Comparison of ENCODE assay signal across 23 mouse cellular contexts in the genomic region with DNA sequence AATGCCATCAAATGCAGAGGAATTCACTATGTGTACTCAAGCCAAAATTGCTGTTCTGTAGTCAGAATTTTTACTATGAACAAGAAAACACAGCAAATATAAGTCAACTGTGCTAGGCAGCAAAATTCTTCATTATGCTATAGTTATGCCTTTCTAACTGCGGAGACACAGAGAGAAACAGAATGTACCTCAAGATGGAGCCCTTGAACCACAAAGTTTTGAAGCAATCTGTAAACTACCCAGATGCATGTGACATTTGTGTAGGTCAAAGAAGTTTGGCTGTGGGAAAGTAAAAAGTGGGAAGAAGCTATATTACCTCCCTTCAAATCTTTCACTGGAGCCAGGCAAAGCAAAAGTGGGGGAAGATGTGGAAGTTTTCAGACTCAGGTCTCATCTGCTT.
DNase-seq lines count a peak whose midpoint lies in the region; ATAC-seq and TF ChIP-seq lines count a peak whose summit lies in the region.
"Had no signal": no experiment of that assay in that cellular context is flagged by ENCODE, and none has a peak within 500 bp of the region (broad histone marks: within the 10 kb centered on the region; RNA-seq: fewer than 3 reads in every experiment).

No protein-coding gene starts in this region.

- intact Hi-C loops in gastrocnemius, adult 2 months (cut with DNase I) = no loop called here
- intact Hi-C loops in gastrocnemius, postnatal 36 days (cut with DNase I) = no loop called here
- intact Hi-C loops in left cerebral cortex, adult 2 months (cut with DNase I) = loop anchor here (10.0 kb wide), 3 partner anchors 478 to 1288 kb away; no protein-coding TSS in a partner anchor
- intact Hi-C loops in left cerebral cortex, postnatal 36 days (cut with DNase I) = no loop called here

- TF ChIP-seq CTCF in gastrocnemius, adult 2 months (IDR thresholded peaks at IDR 0.05) = peak; percentile 20; the same call in 1 of the 2 replicates
- TF ChIP-seq CTCF in left cerebral cortex, adult 2 months (IDR thresholded peaks at IDR 0.05) = peak; percentile 42

- H3K27ac ChIP-seq in gastrocnemius, adult 2 months = no peak overlapping the region
- no peak overlapping the region for H3K27ac ChIP-seq in left cerebral cortex, adult 2 months
- H3K27ac ChIP-seq: embryonic facial prominence, embryonic 15.5 days; forebrain, embryonic 15.5 days; heart, embryonic 13.5 days; limb, embryonic 13.5 days; neural tube, embryonic 15.5 days; stomach, embryonic 15.5 days had no signal

- DNase-seq in gastrocnemius, adult 2 months = no peak
- no peak for DNase-seq in gastrocnemius, postnatal 36 days
- DNase-seq in left cerebral cortex, adult 2 months (ENCODE audit: extremely low spot score in 1 of 2, low spot score in 2 of 2) = no peak
- DNase-seq in left cerebral cortex, postnatal 36 days (ENCODE audit: low spot score in 2 of 2) = no peak
- DNase-seq in 3T3-L1 (ENCODE audit: low read depth, low spot score) (peak; percentile 76), ES-CJ7 (ENCODE audit: low read depth, low spot score) (peak; percentile 2)
- DNase-seq in cerebellum, postnatal 14 days = no peak
- DNase-seq: cerebellum, adult 11 months; cerebellum, postnatal 36 days; gastrocnemius, postnatal 25 days; liver, postnatal 0 days; retina, postnatal 1 day; thymus, postnatal 25 days had no signal

- H3K4me3 ChIP-seq in gastrocnemius, adult 2 months = no peak overlapping the region
- H3K4me3 ChIP-seq in left cerebral cortex, adult 2 months = no peak overlapping the region
- H3K4me3 ChIP-seq: embryonic facial prominence, embryonic 15.5 days; forebrain, embryonic 15.5 days; heart, embryonic 13.5 days; limb, embryonic 13.5 days; neural tube, embryonic 15.5 days; stomach, embryonic 15.5 days had no signal

- ATAC-seq in erythroid progenitor cell, adult 5-6 weeks (replicated peaks; ENCODE audit: low FRiP score, poor library complexity, severe bottlenecking) = no peak
- ATAC-seq: activated CD4-positive, CD25-positive, alpha-beta regulatory T cell, adult 4 months; CD4-positive, CD25-positive, alpha-beta regulatory T cell, adult 4 months; forebrain, embryonic 15.5 days; inflammation-experienced regulatory T-cells, adult 6 months; liver, postnatal 0 days had no signal

Comparison
In these comparisons a context has a peak if more than half of its experiments do, and no peak if none do; other contexts are left out.
1. DNase-seq: peak in 3T3-L1 (single experiment) and ES-CJ7 (single experiment); none in gastrocnemius, adult 2 months (single experiment), gastrocnemius, postnatal 36 days (0 of 2), left cerebral cortex, adult 2 months (0 of 2), left cerebral cortex, postnatal 36 days (0 of 2) and cerebellum, postnatal 14 days (0 of 2).